Mouse (Mus musculus): ENCODE measurements at regions not wholly inside any gene's neighbourhood (a gene's known extent, or its start where the extent isn't known, plus 50 kb on each side); places are given as distances from the start of the nearest gene placed in this dataset.

- Histone ChIP-seq H3K4me3 (ENCODE audit: low read depth, low read length) (no peak overlapping the region), H3K27me3 (replicated peaks; ENCODE audit: control insufficient read depth, insufficient read depth, low read length) (no peaks in the 10 kb centered on the region), H3K27ac (ENCODE audit: low read depth) (no peak overlapping the region), H3K4me2 (ENCODE audit: low read length) (no peak overlapping the region), H3K36me3 (ENCODE audit: control insufficient read depth, insufficient read depth, low read length) (no peaks in the 10 kb centered on the region), H3K4me1 (replicated peaks; ENCODE audit: control insufficient read depth, insufficient read depth, low read length) (no peaks in the 10 kb centered on the region), H3K9me3 (ENCODE audit: control insufficient read depth, low read length) (no peaks in the 10 kb centered on the region), H3K9ac (ENCODE audit: low read length) (no peak overlapping the region)
- DNase-seq (ENCODE audit: low spot score), result no peak
- no peak for ATAC-seq (replicated peaks; ENCODE audit: low FRiP score, low TSS enrichment, low read depth)
- WGBS, result 82% methylated on average over 1 of the region's 1 CpGs
These were observed 151.2 kb downstream of the En1 start for GRCm38 (mm10) chr1:120753406-120753805.

GRCm38 (mm10) chr1:120754337-120754736, 152.1 kb downstream of the En1 start:
- Histone ChIP-seq H3K36me3 (ENCODE audit: control insufficient read depth, insufficient read depth, low read length) (no peaks in the 10 kb centered on the region), H3K9ac (ENCODE audit: low read length) (no peak overlapping the region), H3K27me3 (replicated peaks; ENCODE audit: control insufficient read depth, insufficient read depth, low read length) (no peaks in the 10 kb centered on the region), H3K27ac (ENCODE audit: low read depth) (peak overlapping the region; percentile 29; the same call in 1 of the 2 replicates), H3K4me2 (ENCODE audit: low read length) (no peak overlapping the region), H3K4me3 (ENCODE audit: low read depth, low read length) (no peak overlapping the region), H3K9me3 (ENCODE audit: control insufficient read depth, low read length) (no peaks in the 10 kb centered on the region), H3K4me1 (replicated peaks; ENCODE audit: control insufficient read depth, insufficient read depth, low read length) (no peaks in the 10 kb centered on the region)
- WGBS, result 55% methylated on average over 5 of the region's 5 CpGs
- ATAC-seq (replicated peaks; ENCODE audit: low FRiP score, low TSS enrichment, low read depth) (peak; percentile 74; the same call in 1 of the 2 replicates), DNase-seq (ENCODE audit: low spot score) (no peak)

- DNase-seq (ENCODE audit: low spot score), result no peak
- 40% methylated on average over 9 of the region's 9 CpGs for WGBS
- H3K27ac ChIP-seq (ENCODE audit: low read depth), result no peak overlapping the region
These were observed 155.1 kb downstream of the En1 start for GRCm38 (mm10) chr1:120757283-120757821.

GRCm38 (mm10) chr1:120758172-120758571, 156.0 kb downstream of the En1 start:
- H3K36me3 ChIP-seq (ENCODE audit: control insufficient read depth, insufficient read depth, low read length), result no peaks in the 10 kb centered on the region
- 76% methylated on average over 7 of the region's 7 CpGs for WGBS

More at GRCm38 (mm10) chr1:120757283-120757821, 155.1 kb downstream of the En1 start:
- no peaks in the 10 kb centered on the region for H3K4me1 ChIP-seq (replicated peaks; ENCODE audit: control insufficient read depth, insufficient read depth, low read length)
- no peaks in the 10 kb centered on the region for H3K27me3 ChIP-seq (replicated peaks; ENCODE audit: control insufficient read depth, insufficient read depth, low read length)
- no peak overlapping the region for H3K4me3 ChIP-seq (ENCODE audit: low read depth, low read length)
- H3K9ac ChIP-seq (ENCODE audit: low read length), result no peak overlapping the region
- no peaks in the 10 kb centered on the region for H3K36me3 ChIP-seq (ENCODE audit: control insufficient read depth, insufficient read depth, low read length)
- no peak for ATAC-seq (replicated peaks; ENCODE audit: low FRiP score, low TSS enrichment, low read depth)
- no peak overlapping the region for H3K4me2 ChIP-seq (ENCODE audit: low read length)
- no peaks in the 10 kb centered on the region for H3K9me3 ChIP-seq (ENCODE audit: control insufficient read depth, low read length)

GRCm38 (mm10) chr1:120758762-120759161, 156.5 kb downstream of the En1 start:
- WGBS, result 61% methylated on average over 5 of the region's 5 CpGs
- Histone ChIP-seq H3K4me2 (ENCODE audit: low read length) (no peak overlapping the region), H3K4me3 (ENCODE audit: low read depth, low read length) (no peak overlapping the region), H3K36me3 (ENCODE audit: control insufficient read depth, insufficient read depth, low read length) (no peaks in the 10 kb centered on the region), H3K27me3 (replicated peaks; ENCODE audit: control insufficient read depth, insufficient read depth, low read length) (no peaks in the 10 kb centered on the region), H3K27ac (ENCODE audit: low read depth) (no peak overlapping the region), H3K9me3 (ENCODE audit: control insufficient read depth, low read length) (no peaks in the 10 kb centered on the region), H3K4me1 (replicated peaks; ENCODE audit: control insufficient read depth, insufficient read depth, low read length) (no peaks in the 10 kb centered on the region), H3K9ac (ENCODE audit: low read length) (no peak overlapping the region)
- no peak for DNase-seq (ENCODE audit: low spot score)
- ATAC-seq (replicated peaks; ENCODE audit: low FRiP score, low TSS enrichment, low read depth), result no peak

More at GRCm38 (mm10) chr1:120758172-120758571, 156.0 kb downstream of the En1 start:
- H3K27me3 ChIP-seq (replicated peaks; ENCODE audit: control insufficient read depth, insufficient read depth, low read length), result no peaks in the 10 kb centered on the region
- no peak overlapping the region for H3K27ac ChIP-seq (ENCODE audit: low read depth)
- no peaks in the 10 kb centered on the region for H3K4me1 ChIP-seq (replicated peaks; ENCODE audit: control insufficient read depth, insufficient read depth, low read length)
- no peak for ATAC-seq (replicated peaks; ENCODE audit: low FRiP score, low TSS enrichment, low read depth)
- no peak overlapping the region for H3K4me3 ChIP-seq (ENCODE audit: low read depth, low read length)
- H3K4me2 ChIP-seq (ENCODE audit: low read length), result no peak overlapping the region
- no peak overlapping the region for H3K9ac ChIP-seq (ENCODE audit: low read length)
- no peak for DNase-seq (ENCODE audit: low spot score)
- no peaks in the 10 kb centered on the region for H3K9me3 ChIP-seq (ENCODE audit: control insufficient read depth, low read length)

- no peak for DNase-seq (ENCODE audit: low spot score)
- no peaks in the 10 kb centered on the region for H3K36me3 ChIP-seq (ENCODE audit: control insufficient read depth, insufficient read depth, low read length)
- 82% methylated on average over 3 of the region's 3 CpGs for WGBS
- no peak overlapping the region for H3K4me3 ChIP-seq (ENCODE audit: low read depth, low read length)
- no peak for ATAC-seq (replicated peaks; ENCODE audit: low FRiP score, low TSS enrichment, low read depth)
- H3K9ac ChIP-seq (ENCODE audit: low read length), result no peak overlapping the region
- no peaks in the 10 kb centered on the region for H3K4me1 ChIP-seq (replicated peaks; ENCODE audit: control insufficient read depth, insufficient read depth, low read length)
- no peaks in the 10 kb centered on the region for H3K9me3 ChIP-seq (ENCODE audit: control insufficient read depth, low read length)
- no peak overlapping the region for H3K4me2 ChIP-seq (ENCODE audit: low read length)
- no peaks in the 10 kb centered on the region for H3K27me3 ChIP-seq (replicated peaks; ENCODE audit: control insufficient read depth, insufficient read depth, low read length)
- H3K27ac ChIP-seq (ENCODE audit: low read depth), result no peak overlapping the region
These were observed 157.2 kb downstream of the En1 start for GRCm38 (mm10) chr1:120759380-120759779.

- ATAC-seq (replicated peaks; ENCODE audit: low FRiP score, low TSS enrichment, low read depth) (no peak), DNase-seq (ENCODE audit: low spot score) (no peak)
- H3K4me1 ChIP-seq (replicated peaks; ENCODE audit: control insufficient read depth, insufficient read depth, low read length), result no peaks in the 10 kb centered on the region
- no peak overlapping the region for H3K9ac ChIP-seq (ENCODE audit: low read length)
- H3K27ac ChIP-seq (ENCODE audit: low read depth), result no peak overlapping the region
- H3K4me3 ChIP-seq (ENCODE audit: low read depth, low read length), result no peak overlapping the region
- H3K4me2 ChIP-seq (ENCODE audit: low read length), result no peak overlapping the region
- H3K9me3 ChIP-seq (ENCODE audit: control insufficient read depth, low read length), result no peaks in the 10 kb centered on the region
- H3K27me3 ChIP-seq (replicated peaks; ENCODE audit: control insufficient read depth, insufficient read depth, low read length), result no peaks in the 10 kb centered on the region
- no peaks in the 10 kb centered on the region for H3K36me3 ChIP-seq (ENCODE audit: control insufficient read depth, insufficient read depth, low read length)
- WGBS, result 65% methylated on average over 9 of the region's 9 CpGs
These were observed 159.1 kb downstream of the En1 start for GRCm38 (mm10) chr1:120761364-120761763.

- 85% methylated on average over 2 of the region's 2 CpGs for WGBS
- no peak overlapping the region for H3K27ac ChIP-seq (ENCODE audit: low read depth)
- H3K4me3 ChIP-seq (ENCODE audit: low read depth, low read length), result no peak overlapping the region
- DNase-seq (ENCODE audit: low spot score), result no peak
- no peak overlapping the region for H3K4me2 ChIP-seq (ENCODE audit: low read length)
- H3K4me1 ChIP-seq (replicated peaks; ENCODE audit: control insufficient read depth, insufficient read depth, low read length), result no peaks in the 10 kb centered on the region
- no peaks in the 10 kb centered on the region for H3K36me3 ChIP-seq (ENCODE audit: control insufficient read depth, insufficient read depth, low read length)
- H3K27me3 ChIP-seq (replicated peaks; ENCODE audit: control insufficient read depth, insufficient read depth, low read length), result no peaks in the 10 kb centered on the region
- ATAC-seq (replicated peaks; ENCODE audit: low FRiP score, low TSS enrichment, low read depth), result no peak
- no peak overlapping the region for H3K9ac ChIP-seq (ENCODE audit: low read length)
- no peaks in the 10 kb centered on the region for H3K9me3 ChIP-seq (ENCODE audit: control insufficient read depth, low read length)
These were observed 160.3 kb downstream of the En1 start for GRCm38 (mm10) chr1:120762498-120762897.

GRCm38 (mm10) chr1:120762921-120763595, 160.8 kb downstream of the En1 start:
- Histone ChIP-seq H3K9ac (ENCODE audit: low read length) (no peak overlapping the region), H3K36me3 (ENCODE audit: control insufficient read depth, insufficient read depth, low read length) (no peaks in the 10 kb centered on the region)

More at GRCm38 (mm10) chr1:120762921-120763595, 160.8 kb downstream of the En1 start:
- H3K9me3 ChIP-seq (ENCODE audit: control insufficient read depth, low read length), result no peaks in the 10 kb centered on the region
- no peak overlapping the region for H3K4me3 ChIP-seq (ENCODE audit: low read depth, low read length)
- no peaks in the 10 kb centered on the region for H3K27me3 ChIP-seq (replicated peaks; ENCODE audit: control insufficient read depth, insufficient read depth, low read length)
- DNase-seq (ENCODE audit: low spot score), result no peak
- WGBS, result 63% methylated on average over 4 of the region's 4 CpGs
- no peak for ATAC-seq (replicated peaks; ENCODE audit: low FRiP score, low TSS enrichment, low read depth)
- no peak overlapping the region for H3K27ac ChIP-seq (ENCODE audit: low read depth)
- no peak overlapping the region for H3K4me2 ChIP-seq (ENCODE audit: low read length)
- no peaks in the 10 kb centered on the region for H3K4me1 ChIP-seq (replicated peaks; ENCODE audit: control insufficient read depth, insufficient read depth, low read length)

Data from intestine, embryonic 14.5 days (tissue).